Mouse (Mus musculus) midbrain, embryonic 12.5 days (tissue): ENCODE data around the gene AK157302. TPM values are rescaled to one million over a fixed set of nuclear protein-coding genes. Genes with fewer than 3 reads are reported as not detected.
"Not testable (repeated sequence)": the region's sequence is repeated elsewhere in the genome, so short reads cannot be mapped to it uniquely, and the experiment has no call there.

ENCODE experiments used
- ATAC-seq: fragments of 200-750 bp; cut with Nextera tagmentation; 2 replicates; pipeline ENCODE4 v1.8.0; 2017; ENCODE audit warnings: low read depth, moderate TSS enrichment, moderate library complexity; ENCODE audit not compliant: low FRiP score
- H3K27ac ChIP-seq: fragments of 300-500 bp; sonication (generic); replicated peaks from 2 replicates; pipeline ENCODE4 v1.5.1; 2016; ENCODE audit warnings: mild to moderate bottlenecking
- H3K27me3 ChIP-seq: fragments of 300-500 bp; sonication (generic); 2 replicates; pipeline ENCODE4 v1.6.1; 2016; ENCODE audit warnings: mild to moderate bottlenecking
- H3K36me3 ChIP-seq: fragments of 300-500 bp; sonication (generic); 2 replicates; pipeline ENCODE4 v1.6.1; 2016
- H3K4me1 ChIP-seq: fragments of 300-500 bp; sonication (generic); 2 replicates; pipeline ENCODE4 v1.6.1; 2016
- H3K4me2 ChIP-seq: fragments of 300-500 bp; sonication (generic); replicated peaks from 2 replicates; pipeline ENCODE4 v1.6.1; 2016; ENCODE audit warnings: mild to moderate bottlenecking, moderate library complexity
- H3K4me3 ChIP-seq: fragments of 300-500 bp; sonication (generic); 2 replicates; pipeline ENCODE4 v1.5.1; 2016; ENCODE audit warnings: mild to moderate bottlenecking
- H3K9ac ChIP-seq: fragments of 300-500 bp; sonication (generic); replicated peaks from 2 replicates; pipeline ENCODE4 v1.6.1; 2016; ENCODE audit warnings: mild to moderate bottlenecking, moderate library complexity
- H3K9me3 ChIP-seq: fragments of 300-500 bp; sonication (generic); 2 replicates; pipeline ENCODE4 v1.6.1; 2016; ENCODE audit warnings: mild to moderate bottlenecking
- WGBS: fragments of 180-500 bp; shearing (Covaris S2); methylation state at CpG from one replicate; pipeline ENCODE4 v1.1.7; 2016; 5-methylcytosine and 5-hydroxymethylcytosine counted together
- polyA plus RNA-seq: library from polyadenylated mRNA; unstranded; fragments of >200 nt; fragmentation: Nextera tagmentation; extraction: Ambion mirVana; gene quantifications from 2 replicates; pipeline ENCODE4 v1.2.1, GENCODE M21; 2016

Gene AK157302
- polyA plus RNA-seq, 1 experiment from 2014 or later, result 0.47 TPM

DNA sequence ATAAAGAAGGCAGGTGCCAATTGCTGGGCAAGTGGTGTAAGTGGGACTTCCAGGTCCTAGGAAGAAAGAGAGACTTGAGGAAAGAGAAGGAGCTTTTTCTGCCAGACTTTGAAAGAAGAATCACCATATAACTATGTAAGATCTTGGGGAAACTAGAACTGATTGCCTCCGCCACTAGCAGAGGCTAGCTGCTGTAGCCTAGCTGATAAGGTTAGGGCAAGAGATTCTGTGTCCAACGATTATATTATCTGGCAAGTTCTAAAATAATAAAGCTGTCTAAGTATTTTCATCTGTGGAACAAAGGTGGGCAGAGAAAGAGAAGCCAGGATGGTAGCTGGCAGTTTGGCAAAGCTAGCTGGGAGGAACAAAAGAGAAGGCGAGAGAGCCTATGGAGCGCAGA, 22.6 kb upstream of the AK157302 start:
- no peaks in the 10 kb centered on the region for H3K9me3 ChIP-seq
- no peaks in the 10 kb centered on the region for H3K36me3 ChIP-seq
- no peak for ATAC-seq
- no peak overlapping the region for H3K27ac ChIP-seq
- 25% methylated on average over 4 of the region's 4 CpGs for WGBS
- no peaks in the 10 kb centered on the region; the same call in 1 of the 2 replicates for H3K4me1 ChIP-seq
- H3K9ac ChIP-seq, result no peak overlapping the region
- H3K4me2 ChIP-seq, result no peak overlapping the region
- peaks cover 11% of the 10 kb centered on the region for H3K27me3 ChIP-seq
- H3K4me3 ChIP-seq, result no peak overlapping the region

GRCm38 (mm10) chr13:21478759-21479670, 16.0 kb upstream of the AK157302 start, which contains the start of the genes Zkscan4 and Gm10065:
TSS of gene Zkscan4 (plus strand) at chr13:21478907.
TSS of gene Gm10065 (minus strand) at chr13:21479441.
- H3K9me3 ChIP-seq, H3K27me3 ChIP-seq, H3K36me3 ChIP-seq: not testable (repeated sequence)
- H3K9ac ChIP-seq, result peak within 1 kb of the TSS; percentile 62
- H3K4me3 ChIP-seq, result peak within 1 kb of the TSS; percentile 60
- peaks cover 12% of the 10 kb centered on the region for H3K4me1 ChIP-seq
- WGBS, result 3% methylated on average over 31 of the region's 31 CpGs
- peak within 1 kb of the TSS; percentile 63 for H3K4me2 ChIP-seq
- peak; percentile 84 for ATAC-seq
- peak within 1 kb of the TSS; percentile 56; the same call in 1 of the 2 replicates for H3K27ac ChIP-seq

DNA sequence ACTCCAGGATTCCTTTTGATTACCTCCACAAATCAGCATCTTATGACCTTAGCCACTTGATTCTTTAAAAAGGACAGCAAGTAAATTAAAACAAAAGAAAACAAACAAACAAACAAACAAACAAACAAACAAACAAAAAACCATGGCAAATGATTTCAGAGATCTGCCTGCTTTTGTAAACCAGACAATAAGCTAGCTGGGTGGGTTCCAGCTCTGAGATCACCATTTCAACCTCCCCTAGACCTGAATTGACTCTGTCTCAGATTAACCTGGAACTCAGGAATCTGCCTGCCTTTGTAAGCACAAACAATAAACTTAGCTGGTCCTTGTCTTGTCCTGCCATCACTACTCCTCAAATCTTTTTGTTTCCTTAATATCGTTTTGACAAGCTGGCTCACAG, 8.1 kb upstream of the AK157302 start:
- Histone ChIP-seq H3K9ac (no peak overlapping the region), H3K36me3 (peaks cover 14% of the 10 kb centered on the region), H3K27ac (no peak overlapping the region), H3K4me2 (no peak overlapping the region), H3K9me3 (no peaks in the 10 kb centered on the region), H3K27me3 (no peaks in the 10 kb centered on the region), H3K4me1 (no peaks in the 10 kb centered on the region), H3K4me3 (no peak overlapping the region)
- WGBS, result 94% methylated on average over 1 of the region's 1 CpGs
- ATAC-seq, result no peak

DNA sequence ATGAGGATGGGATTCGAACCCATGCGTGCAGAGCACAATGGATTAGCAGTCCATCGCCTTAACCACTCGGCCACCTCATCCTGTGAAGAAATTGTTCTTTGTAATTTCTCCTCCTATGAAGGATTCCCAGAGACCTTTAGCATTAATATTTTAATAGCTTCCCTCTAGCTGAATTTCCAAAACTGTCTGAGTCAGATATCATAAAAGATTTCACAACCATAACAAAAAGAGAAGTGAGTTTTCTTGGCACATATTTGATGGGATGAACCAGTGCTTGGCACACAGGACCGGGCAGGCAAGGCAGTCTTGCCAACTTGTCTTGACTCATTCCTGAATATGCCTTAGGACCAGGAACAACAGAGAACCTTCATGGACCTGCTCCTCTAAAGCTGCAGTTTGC, 2.2 kb upstream of the AK157302 start:
- ATAC-seq, result no peak
- Histone ChIP-seq H3K27me3 (no peaks in the 10 kb centered on the region), H3K4me3 (no peak overlapping the region), H3K4me1 (no peaks in the 10 kb centered on the region), H3K4me2 (no peak overlapping the region), H3K9ac (no peak overlapping the region), H3K36me3 (no peaks in the 10 kb centered on the region), H3K9me3 (no peaks in the 10 kb centered on the region), H3K27ac (no peak overlapping the region)
- WGBS, result 94% methylated on average over 5 of the region's 5 CpGs

DNA sequence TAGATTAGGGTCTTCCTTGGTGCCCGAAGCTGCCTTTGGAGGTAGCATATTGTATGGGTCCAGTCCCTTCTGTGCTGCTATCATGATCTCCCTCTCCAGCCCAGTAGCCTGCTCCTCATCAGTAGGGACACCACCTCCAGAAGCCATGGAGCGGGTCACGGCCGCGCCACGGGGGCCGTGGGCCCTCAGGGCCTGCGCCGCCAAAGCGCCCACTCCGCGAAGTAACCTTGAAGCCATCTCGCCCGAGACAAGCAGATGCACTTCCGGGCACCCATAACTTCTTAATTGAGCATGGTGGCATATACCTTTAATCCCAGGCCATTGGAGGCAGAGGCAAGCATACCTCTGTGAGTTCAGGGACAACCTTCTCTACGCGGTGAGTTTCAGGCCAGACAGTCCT, 6.2 kb downstream of the AK157302 start, which contains the start of gene Gm11273:
Gm11273 (minus strand) TSS at position 237 of the 400 bp plus-strand sequence.
- not testable (repeated sequence) for H3K4me3 ChIP-seq, H3K9ac ChIP-seq, H3K27me3 ChIP-seq, ATAC-seq, H3K36me3 ChIP-seq, H3K27ac ChIP-seq, H3K9me3 ChIP-seq, H3K4me1 ChIP-seq, H3K4me2 ChIP-seq
- 94% methylated on average over 17 of the region's 17 CpGs for WGBS

DNA sequence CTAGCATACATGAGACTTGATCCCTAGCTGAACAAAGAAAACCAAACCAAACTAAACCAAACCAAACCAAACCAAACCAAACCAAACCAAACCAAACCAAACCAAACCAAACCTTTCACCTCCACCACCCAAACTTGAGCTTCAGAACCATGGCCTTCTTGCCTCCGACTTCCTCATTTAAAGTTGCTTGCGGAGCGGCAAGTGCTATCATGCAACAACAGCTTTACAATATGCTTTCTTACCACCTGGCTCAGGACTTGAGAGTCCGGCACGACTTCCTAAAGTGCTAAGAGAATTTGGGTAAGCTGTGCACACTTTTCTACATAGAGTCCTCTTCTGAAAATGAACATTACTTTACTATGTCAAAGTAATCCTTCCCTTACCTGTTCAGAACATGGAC, 7.3 kb downstream of the AK157302 start:
- H3K27ac ChIP-seq, result no peak overlapping the region
- H3K9ac ChIP-seq, result no peak overlapping the region
- no peaks in the 10 kb centered on the region for H3K36me3 ChIP-seq
- WGBS, result 86% methylated on average over 5 of the region's 5 CpGs
- ATAC-seq, result no peak
- H3K4me1 ChIP-seq, result 0 out of 2 replicates have a peak, but pooled peaks cover 4% of the 10 kb centered on the region
- 0 out of 2 replicates have a peak, but pooled peaks cover 3% of the 10 kb centered on the region for H3K27me3 ChIP-seq
- H3K9me3 ChIP-seq, result no peaks in the 10 kb centered on the region
- H3K4me2 ChIP-seq, result no peak overlapping the region
- no peak overlapping the region for H3K4me3 ChIP-seq

GRCm38 (mm10) chr13:21506221-21506649, 11.2 kb downstream of the AK157302 start:
- peak overlapping the region; percentile 80 for H3K27ac ChIP-seq
- ATAC-seq, result peak; percentile 99
- H3K9me3 ChIP-seq, result no peaks in the 10 kb centered on the region
- H3K4me1 ChIP-seq, result 0 out of 2 replicates have a peak, but pooled peaks cover 4% of the 10 kb centered on the region
- H3K36me3 ChIP-seq, result no peaks in the 10 kb centered on the region
- H3K9ac ChIP-seq, result peak overlapping the region; percentile 63
- no peaks in the 10 kb centered on the region for H3K27me3 ChIP-seq
- peak overlapping the region; percentile 65 for H3K4me3 ChIP-seq
- WGBS, result under 1% methylated on average over 21 of the region's 21 CpGs
- peak overlapping the region; percentile 53 for H3K4me2 ChIP-seq

- no peak overlapping the region for H3K27ac ChIP-seq
- H3K36me3 ChIP-seq, result peaks cover 15% of the 10 kb centered on the region
- 0 out of 2 replicates have a peak overlapping the region, but pooled peaks have one; percentile 11 for H3K9ac ChIP-seq
- 55% methylated on average over 7 of the region's 7 CpGs for WGBS
- H3K4me1 ChIP-seq, result peaks cover 8% of the 10 kb centered on the region
- no peaks in the 10 kb centered on the region for H3K27me3 ChIP-seq
- H3K4me3 ChIP-seq, result peak overlapping the region; percentile 26
- no peaks in the 10 kb centered on the region for H3K9me3 ChIP-seq
- ATAC-seq, result no peak
- peak overlapping the region; percentile 52 for H3K4me2 ChIP-seq
Measured at GRCm38 (mm10) chr13:21530136-21530535, 35.1 kb downstream of the AK157302 start.

DNA sequence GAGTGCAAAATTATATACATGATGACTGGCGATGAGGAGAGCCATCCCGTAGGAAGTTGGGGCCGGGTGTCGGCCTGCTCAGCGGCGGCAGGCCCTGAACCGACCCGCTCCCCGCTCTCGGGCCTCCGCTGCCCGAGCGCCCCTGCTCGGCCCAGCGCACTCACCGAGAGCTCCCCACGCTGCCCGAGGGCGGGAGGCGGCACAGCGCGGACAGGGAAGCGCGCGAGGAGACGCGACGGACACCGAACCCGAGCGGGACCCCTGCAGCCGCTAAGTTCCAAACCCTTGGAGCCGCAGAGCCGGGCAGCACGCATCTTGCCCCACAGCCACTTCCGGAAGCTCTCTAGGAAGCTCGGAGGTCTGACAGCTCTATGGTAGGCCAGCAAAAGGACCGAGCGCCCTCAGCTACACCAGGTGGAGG, 35.8 kb downstream of the AK157302 start, which contains the start of gene Zkscan8:
Zkscan8 (minus strand) TSS at position 340 of the 421 bp plus-strand sequence.
- peak within 1 kb of the TSS; percentile 93 for H3K27ac ChIP-seq
- H3K27me3 ChIP-seq, result no peaks in the 10 kb centered on the region
- peak within 1 kb of the TSS; percentile 95 for H3K9ac ChIP-seq
- peak; percentile 99 for ATAC-seq
- WGBS, result under 1% methylated on average over 39 of the region's 39 CpGs
- H3K4me3 ChIP-seq, result peak within 1 kb of the TSS; percentile 93
- H3K36me3 ChIP-seq, result peaks cover 10% of the 10 kb centered on the region
- H3K4me2 ChIP-seq, result peak within 1 kb of the TSS; percentile 64
- H3K4me1 ChIP-seq, result peaks cover 8% of the 10 kb centered on the region
- H3K9me3 ChIP-seq, result no peaks in the 10 kb centered on the region

DNA sequence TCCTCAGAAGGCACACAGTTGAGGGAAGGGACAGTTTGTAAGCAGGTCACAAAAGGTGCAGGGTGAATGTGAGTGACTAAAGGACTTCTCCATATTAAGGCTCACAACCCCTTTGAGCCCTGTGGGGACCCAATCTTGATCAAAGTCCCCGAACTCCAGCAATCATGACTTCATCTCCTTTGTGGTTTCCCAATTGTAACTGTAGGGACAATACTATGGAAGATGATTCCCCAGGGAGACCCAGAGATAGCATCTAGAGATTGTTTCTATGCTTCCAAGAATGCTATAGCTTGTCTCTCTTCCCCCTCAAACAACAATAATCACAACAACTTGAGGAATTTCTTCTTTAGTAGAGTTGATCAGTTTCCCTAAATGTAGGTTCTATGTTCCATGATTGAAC, 47.7 kb downstream of the AK157302 start, which contains the start of gene Olfr1366:
Olfr1366 (minus strand) TSS at position 101 of the 400 bp plus-strand sequence.
- no peak within 1 kb of the TSS for H3K4me2 ChIP-seq
- H3K27ac ChIP-seq, result no peak within 1 kb of the TSS
- H3K27me3 ChIP-seq, result 0 out of 2 replicates have a peak, but pooled peaks cover 3% of the 10 kb centered on the region
- no peaks in the 10 kb centered on the region for H3K4me1 ChIP-seq
- no peaks in the 10 kb centered on the region for H3K9me3 ChIP-seq
- no peak within 1 kb of the TSS for H3K4me3 ChIP-seq
- no peak within 1 kb of the TSS for H3K9ac ChIP-seq
- no peaks in the 10 kb centered on the region for H3K36me3 ChIP-seq
- WGBS, result 91% methylated on average over 1 of the region's 1 CpGs
- no peak for ATAC-seq
